Mouse (Mus musculus): ENCODE measurements around the gene Ptprs. TPM values are rescaled to one million over a fixed set of nuclear protein-coding genes. Genes with fewer than 3 reads are reported as not detected.
A peak's percentile ranks its signal among the peaks of the same experiment; 100 is the strongest.

Ptprs gene
- total RNA-seq, 2 experiments from 2014 or later = 30.8 to 38.3 TPM

DNA sequence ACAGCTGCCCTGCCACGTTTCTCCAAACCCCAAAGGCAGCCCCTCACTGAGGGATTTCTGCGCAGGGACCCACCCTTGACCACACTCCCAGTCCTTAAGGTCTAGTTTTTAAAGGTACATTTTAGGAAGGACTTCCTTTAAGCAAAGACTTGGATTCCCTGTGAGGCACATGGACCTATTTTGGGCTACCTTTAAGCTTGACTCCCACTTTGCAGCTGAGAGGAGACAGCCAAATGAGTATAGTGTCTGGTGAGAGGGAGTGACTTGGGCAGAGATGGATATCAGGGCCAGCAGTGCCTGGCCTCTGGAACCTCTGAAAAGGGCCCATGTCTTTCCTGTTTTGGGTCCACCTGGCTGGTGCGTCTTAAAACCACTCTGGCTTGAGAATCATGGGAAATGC is 50.3 kb downstream of the Ptprs start:
- DNase-seq (ENCODE audit: low spot score) = no peak

DNA sequence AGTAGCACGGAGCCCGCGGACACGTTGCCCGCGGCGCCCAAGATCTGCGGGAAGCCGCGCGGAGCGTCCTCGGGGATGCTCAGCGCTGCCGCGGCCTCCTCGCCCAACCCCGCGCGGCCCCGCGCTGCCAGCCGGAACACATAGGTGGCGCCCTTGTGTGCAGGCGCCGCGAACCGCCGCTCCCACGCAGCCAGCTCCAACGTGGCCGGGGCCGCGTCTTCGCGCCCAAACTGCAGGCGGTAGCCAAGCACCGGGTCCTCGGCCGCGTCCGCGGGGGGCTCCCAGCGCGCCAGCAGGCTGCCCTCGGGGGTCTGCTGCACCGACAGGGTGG is 50.7 kb downstream of the Ptprs start:
- DNase-seq (ENCODE audit: low spot score) = peak; percentile 80

DNA sequence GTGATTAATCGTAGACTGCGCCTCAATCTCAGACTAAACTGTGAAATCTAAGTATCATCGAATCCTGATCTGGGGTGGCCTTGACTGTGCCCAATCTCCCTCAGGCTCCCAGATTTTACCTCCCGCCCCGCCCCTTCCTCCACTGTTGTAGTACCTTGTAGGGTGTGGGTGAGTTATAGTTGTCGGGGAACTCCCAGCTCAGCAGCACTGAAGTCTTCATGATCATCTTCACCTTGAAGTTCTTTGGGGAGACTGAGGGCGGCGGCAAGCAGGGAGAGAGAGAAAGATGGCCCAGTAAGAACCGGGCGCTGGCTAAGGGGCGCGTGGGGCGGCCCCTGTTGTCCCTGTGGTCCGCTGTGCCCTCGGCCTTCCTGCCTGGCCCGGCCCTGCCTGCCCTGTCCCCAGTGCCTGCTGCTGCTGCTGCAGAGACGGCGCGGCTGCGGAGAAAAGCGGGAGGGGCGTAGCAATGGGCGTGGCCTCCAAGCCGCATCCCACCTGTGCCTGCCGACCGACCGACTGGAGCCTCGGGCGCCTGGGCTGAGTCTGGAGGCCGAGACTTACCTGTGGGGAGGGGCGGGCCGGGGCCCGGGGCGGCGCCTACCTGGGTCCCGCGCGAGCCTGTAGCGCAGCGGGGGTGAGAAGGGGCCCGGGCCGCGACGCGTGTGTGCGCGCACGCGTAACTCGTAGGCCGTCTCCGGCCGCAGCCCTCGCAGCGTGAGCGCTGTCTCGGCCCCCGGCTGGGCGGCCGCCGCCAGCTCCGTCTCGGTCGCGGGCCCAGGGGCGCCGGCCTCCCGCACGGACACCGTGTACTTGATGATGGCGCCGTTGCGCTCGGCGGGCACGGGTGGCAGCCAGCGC is 51.3 kb downstream of the Ptprs start:
- peak; percentile 26 for DNase-seq (ENCODE audit: low spot score)

DNA sequence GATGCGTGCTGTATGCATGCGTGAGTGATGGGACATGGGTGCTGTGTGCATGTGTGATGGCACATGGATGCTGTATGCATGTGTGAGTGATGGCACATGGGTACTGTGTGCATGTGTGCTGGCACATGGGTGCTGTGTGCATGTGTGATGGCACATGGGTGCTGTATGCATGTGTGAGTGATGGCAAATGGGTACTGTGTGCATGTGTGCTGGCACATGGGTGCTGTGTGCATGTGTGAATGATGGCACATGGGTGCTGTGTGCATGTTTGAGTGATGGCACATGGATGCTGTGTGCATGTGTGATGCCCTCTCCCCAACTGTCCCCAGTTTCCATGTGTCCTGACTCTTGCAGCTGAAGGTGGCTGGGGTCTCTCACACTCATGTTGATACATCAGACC is 56.3 kb downstream of the Ptprs start:
- DNase-seq (ENCODE audit: low spot score) = no peak

DNA sequence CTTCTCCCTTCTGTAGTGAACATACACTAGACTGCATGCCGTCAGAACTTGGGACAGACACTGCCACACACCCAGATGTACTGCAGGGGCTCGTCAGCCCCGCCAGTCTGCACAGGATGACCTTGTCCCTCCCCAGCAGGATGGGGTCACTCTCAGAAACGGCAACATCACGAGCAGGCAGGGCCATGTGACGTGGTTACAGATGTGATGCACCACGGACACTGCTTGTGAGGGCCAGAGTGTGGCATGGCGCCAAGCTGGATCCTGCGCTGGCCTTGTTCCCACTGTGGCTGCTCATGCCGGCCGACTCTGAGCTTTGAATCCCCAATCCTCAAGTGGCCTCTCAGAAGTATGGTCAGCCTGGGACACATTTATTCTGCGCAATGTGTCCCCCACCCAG is 58.0 kb downstream of the Ptprs start:
- DNase-seq (ENCODE audit: low spot score) = no peak

DNA sequence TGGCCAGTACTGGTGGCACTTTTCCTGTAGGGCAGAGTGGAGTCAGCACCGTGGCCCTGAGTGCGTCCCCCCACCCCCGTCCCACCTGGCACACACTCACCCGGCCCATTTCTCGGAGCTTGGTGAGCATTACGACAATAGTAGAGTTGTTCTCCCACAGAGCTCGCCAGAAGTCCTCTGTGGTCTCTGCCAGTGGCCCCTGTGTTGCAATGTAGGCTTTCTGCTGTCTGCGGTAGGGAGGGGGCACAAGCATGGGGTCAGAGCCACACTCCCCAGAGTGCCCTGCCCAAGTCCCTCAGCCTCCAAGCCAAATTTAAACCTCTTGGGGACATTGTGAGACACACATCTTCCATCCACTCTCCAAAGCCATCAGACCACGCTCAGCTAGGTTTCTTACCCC is 61.5 kb downstream of the Ptprs start:
- no peak for DNase-seq (ENCODE audit: low spot score)

DNA sequence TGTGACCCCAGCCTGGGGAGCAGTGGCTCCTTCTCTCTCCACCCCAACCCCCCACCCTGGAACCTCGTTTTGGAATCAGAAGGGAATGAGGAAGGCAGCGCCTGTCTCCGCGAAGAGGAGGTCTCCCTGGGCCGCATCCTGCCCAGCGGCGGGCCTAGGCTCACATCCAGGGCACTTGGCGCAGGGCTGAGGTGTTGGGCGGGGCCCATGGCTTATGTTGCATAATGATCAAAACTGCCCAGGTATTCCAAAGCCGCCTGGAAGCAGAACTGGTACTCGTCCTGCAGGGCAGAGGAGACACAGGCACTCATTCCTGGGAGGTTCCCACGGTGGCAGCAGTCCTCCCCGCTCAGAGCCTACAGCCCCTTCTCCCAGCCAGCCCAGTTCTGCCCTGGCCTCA is 63.2 kb downstream of the Ptprs start:
- DNase-seq (ENCODE audit: low spot score) = no peak

DNA sequence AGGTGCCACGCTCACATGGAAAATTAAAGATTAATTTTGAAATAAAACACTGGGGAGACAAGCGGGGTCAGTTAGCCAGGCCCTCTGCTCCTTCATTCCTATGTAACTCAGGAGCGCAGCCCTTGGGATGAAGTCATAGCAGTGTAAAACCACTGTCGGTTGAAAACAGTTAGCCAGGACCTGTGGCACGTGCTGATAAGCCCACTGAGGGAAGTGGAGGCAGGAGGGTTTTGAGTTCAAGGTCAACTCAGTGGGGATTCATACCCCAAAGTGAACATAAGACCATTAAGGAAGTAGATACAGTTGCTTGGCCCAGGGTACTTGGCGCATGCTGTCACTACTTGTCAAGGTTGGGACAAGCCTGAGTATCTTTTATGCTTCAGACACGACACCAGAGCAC is 64.8 kb downstream of the Ptprs start:
- DNase-seq (ENCODE audit: low spot score) = no peak

DNA sequence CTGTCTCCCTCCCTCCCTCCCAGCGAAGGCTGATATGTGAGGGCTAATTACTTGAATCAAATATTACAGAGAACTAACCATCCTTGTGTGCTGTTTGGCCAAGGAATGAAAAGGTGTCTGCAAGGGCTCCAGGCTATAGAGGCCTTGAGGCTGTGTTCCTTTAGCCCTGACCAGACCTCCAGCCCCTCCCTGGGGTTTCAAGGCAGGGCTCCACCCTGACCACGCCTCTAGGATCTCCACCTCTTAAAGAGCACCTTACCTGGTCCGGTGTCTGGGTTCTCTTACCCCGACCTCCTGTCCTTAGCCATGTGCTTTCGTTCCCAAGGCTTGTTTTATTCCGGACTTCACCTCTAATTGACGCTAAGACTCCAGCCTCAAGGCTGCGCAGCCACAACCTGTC is 66.5 kb downstream of the Ptprs start:
- DNase-seq (ENCODE audit: low spot score) = no peak

DNA sequence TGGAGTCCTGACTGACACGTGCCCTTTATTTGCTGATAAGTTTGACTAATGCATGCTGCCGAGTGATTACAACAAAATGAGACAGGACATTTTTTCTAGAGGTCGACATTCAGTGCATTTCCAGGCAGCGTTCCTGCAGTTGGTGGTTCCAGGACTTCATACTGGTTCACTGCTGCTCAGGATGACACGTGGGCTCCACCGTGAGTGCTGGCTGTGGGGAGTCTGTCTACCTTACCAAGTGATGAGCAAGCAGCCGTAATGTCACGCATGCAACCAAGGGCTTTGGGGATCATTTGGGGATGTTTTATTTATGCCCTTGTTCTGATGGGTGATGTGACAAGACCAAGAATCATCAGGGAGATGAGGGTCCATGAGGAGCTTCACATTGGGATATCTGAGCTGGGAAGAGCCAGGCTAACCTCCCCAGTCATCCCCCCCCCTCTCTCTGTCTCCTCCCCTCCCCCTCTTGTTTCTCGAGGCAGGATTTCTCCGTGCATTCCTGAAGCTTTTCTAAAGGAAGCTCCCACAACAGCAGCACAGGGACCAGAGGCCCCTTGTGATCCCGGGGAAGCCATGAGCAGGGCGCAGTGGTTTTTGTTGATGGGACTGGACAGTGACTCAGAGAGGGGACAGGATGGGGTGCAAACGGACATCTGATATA is 67.2 kb downstream of the Ptprs start:
- DNase-seq (ENCODE audit: low spot score) = no peak

DNA sequence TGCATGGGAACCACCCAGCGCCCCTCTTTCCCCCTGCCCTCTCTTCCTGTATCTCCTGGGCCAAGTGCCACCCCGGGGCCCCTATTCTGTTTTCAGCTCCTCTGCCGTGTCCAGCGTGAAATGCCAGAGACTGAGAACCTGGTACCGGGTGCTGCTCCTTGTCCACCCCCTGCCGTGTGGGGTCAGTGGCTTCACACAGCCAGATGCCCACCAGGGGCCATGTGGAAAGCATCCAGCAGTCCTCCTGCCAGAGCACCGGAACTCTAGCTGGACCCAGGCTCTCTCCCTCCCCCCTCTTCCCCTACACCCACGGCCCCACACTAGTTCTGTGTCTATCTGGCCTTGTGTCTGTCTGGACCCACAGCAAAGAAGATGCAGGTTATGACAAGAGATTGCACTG is 68.9 kb downstream of the Ptprs start:
- no peak for DNase-seq (ENCODE audit: low spot score)

DNA sequence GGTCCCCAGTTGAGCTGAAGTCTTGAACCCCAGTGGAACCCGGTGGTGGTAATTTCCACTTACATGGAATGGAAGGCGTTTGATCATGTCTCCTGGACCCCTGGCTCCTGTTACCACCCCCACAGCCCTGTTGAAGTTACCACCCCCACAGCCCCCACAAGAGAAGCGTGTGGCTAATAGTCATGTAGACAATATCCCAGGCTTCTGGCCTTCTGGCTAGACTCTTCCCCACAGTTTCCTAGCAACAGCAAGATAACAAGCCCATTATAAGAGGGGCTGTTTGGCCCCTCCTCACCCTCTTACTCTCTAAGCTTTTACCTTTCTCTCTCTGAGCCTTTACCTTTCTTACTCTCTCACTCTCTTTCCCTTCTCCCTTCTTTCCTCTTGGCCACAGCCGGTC is 69.4 kb downstream of the Ptprs start:
- DNase-seq (ENCODE audit: low spot score) = no peak

DNA sequence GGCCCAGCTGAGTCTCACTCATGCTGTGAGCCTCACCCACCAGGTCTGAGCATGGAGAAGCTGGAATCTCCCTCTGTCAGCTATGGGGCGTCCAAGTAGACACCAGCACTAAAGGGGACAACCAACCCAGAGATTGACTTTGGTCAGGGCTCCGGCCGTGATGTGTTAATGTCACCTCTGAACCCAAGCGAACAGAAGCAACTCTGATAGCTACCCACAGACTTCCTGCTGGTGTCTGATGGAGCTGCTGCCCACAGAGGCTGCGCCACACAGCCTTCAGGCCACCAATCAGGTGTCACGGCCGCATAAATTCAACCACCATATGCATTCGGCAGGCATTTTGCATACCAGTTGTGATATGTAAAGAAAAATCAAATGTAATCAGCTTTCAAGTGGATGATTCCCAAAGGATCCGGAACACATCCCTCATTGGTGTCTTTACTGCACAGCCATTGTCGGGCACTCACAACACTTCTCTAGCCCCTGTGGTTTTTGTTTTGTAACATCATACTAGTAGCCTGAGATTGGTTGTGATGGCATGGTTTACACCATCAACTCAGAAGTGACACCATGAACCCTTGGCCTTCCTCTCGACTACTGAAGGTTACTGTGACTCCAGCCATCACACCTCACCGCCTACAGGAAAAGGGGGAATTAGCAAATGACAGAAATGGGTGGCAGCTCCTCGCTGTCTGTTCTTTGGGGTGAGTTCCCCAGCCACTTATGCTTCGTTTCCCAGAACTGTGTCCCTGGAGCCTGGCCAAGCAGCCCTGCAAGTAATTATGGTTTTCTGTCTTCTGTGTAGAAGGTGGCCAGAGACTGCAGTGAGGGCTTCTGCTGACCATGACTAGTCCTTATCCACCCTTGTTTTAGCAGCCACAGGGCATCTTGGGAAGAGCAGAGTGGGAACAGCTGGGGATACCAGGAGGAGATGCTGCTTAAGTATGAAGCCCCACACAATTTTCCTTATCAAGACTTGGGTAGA is 70.1 kb downstream of the Ptprs start:
- DNase-seq (ENCODE audit: low spot score) = no peak

DNA sequence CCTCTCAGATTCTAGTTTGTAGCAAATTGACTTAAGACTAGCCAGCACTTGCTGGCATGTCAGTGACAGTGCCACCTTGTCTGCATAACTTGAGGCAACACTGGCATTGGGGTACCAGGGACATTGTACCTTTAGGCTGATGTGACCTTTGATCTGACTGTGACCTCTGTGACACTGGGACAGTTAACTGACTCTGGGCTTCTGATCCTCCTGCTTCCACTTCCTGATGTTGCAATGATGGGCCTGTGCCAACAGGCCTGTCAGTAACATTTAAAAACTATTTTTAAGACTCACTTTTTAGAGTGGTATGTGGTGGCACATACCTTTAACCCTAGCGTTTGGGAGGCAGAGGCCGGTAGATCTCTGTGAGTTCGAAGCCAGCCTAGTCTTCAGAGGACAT is 70.9 kb downstream of the Ptprs start:
- no peak for DNase-seq (ENCODE audit: low spot score)

DNA sequence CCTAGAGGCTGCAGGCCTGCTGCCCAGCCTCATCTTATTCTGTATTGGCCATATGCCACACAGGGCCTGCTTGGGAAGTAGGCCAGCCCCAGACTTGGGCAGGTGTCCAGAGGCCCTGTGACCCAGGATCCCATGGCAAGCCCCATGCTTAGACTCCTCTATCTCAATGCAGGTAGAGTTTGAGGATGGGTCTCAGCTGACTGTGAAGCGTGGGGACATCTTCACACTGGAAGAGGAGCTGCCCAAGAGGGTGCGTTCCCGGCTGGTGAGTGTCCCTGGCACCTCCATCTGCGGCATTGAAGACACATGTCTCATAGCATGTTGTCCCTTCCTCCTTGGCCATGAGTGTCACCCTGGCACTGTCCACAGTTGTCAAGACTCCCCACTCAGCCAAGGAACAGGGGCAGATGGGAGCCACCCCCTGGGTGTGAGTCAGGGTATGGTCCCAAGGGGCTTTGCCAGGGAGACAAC is 75.2 kb downstream of the Ptprs start:
- peak; percentile 74 for DNase-seq (ENCODE audit: low spot score)

DNA sequence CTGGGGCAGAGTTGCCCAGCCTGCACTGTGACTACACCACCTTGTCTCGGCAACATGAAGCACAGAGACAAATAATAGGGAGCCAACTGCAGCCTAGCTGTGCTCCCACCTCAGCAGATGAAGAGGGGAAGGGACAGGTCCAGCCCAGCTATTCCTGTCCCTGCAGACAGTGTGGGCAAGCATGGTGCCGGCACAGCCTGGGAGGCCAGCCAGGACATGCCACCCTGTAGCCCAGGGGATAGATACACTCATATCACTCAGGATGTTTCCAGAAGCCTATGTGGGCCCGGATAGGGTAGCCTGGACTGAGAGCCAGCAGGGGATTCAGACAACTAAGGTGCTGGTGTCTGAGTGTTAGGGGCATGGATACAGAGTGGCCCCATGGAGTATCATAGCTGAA is 76.1 kb downstream of the Ptprs start:
- DNase-seq (ENCODE audit: low spot score) = peak; percentile 18

DNA sequence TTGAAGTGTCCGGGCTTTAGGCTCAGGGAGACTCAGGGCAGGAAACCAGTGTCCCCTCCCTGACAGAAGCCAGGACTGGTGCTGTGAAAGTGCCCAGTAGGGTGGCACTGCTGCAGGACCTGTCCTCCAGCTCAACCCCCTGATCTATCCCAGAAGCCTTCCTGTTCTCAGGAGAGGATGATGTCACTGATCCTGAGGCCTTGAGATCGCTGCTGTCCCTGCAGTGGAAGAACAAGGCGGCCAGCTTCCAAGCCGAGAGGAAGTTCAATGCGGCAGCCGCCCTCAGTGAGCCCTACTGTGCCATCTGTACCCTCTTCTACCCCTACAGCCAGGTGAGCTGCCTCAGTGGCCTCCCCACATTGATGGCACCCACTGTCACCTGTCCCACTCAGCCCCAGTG is 80.2 kb downstream of the Ptprs start:
- no peak for DNase-seq (ENCODE audit: low spot score)

DNA sequence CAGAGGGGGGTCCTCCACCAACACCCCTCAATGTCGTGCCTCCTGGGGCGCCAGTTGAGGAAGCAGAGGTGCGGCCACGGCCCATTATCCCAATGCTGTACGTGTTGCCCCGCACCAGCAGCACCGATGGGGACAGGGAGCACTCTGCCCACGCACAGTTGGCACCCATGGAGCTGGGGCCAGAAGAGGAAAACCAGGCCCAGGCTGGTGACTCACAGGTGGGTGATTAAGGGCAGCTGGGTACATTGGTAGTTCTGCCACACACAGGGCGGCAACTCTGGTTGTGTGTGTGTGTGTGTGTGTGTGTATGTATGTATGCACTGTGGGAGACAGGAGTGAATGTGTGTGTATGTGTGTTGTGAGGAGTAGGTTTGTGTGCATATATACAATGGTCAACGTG is 82.4 kb downstream of the Ptprs start:
- DNase-seq (ENCODE audit: low spot score) = no peak

DNA sequence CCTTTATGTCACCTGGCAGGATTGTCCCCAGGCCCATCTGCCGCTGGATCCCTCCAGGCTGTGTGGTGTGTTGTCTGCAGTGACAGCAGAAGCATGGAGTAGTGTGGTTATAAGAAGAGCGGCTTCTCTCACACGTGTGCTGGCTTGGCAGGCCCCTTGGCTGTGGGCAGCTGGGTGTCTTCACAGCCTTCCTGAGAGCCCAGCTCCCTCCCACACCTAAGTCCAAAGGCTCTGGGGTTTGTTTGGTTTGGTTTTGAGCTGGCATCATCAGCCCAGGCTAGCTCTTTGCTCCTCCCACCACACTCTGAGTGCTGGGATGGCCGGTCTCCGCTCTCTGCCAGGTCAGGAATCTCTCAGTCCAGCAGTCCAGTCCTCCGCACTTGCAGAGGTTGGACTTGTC is 83.0 kb downstream of the Ptprs start:
- no peak for DNase-seq (ENCODE audit: low spot score)

DNA sequence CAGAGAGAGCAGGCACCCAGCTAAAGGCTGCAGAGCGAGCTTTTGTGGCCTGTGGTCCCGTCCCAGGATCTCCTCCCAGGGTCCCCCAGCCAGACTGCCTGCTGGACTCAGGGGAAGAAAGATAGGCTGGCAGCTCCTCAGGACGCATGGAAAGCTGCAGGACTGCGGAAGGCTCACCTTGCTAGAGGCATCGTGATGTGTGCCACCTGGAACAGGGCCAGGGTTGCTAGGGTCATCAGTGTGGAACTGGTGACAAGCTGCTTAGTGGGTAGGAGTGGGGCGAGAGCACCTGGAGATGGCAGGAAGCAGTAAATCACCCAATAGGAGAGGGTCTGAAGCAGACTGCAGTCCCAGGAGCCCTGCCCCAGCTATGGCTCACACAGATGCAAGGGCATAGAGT is 88.7 kb downstream of the Ptprs start:
- DNase-seq (ENCODE audit: low spot score) = no peak

DNA sequence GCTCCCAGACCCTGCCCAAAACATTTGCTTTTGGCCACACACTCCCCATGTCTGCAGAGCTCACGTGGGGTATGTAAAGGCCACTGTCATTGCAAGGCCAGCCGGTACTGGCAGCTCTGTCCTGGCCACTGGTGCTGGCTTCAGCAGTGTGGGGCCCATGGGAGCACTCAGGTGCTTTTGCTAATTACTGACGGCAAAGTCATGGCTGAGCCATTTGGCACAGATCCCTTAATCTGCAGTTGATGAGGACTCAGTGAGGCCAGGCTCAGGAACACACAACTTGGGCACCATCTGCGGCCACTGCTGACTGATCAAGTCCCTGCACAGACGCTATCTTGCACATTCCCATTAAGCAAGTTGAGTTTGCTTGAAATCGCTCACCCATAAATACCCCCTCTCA is 91.4 kb downstream of the Ptprs start:
- DNase-seq (ENCODE audit: low spot score) = no peak

DNA sequence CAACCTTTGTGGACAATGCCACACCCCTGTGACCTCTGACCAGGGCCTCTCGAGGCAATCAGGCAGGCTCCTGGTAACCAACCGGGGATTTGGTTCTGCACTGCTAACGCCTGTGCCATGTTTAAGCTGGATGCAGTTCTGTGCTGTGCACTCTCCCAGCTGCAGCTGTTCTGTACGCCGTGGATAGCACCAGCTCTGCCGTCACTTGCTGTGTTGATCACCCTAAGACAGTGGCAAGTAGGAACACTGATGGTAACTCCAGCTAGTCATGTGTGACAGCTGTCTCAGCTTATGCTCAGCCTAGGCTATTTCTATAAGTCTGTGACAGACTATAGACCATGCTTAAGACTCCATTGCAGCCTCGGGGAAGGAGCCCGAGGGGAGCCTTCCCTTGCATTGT is 93.3 kb downstream of the Ptprs start:
- no peak for DNase-seq (ENCODE audit: low spot score)

All from gastrocnemius, adult 18-20 months (tissue).